Mouse (Mus musculus) cerebellum, adult 9-10 months (tissue): ENCODE measurements around the gene Ankrd23.
"Not testable (repeated sequence)": the region's sequence is repeated elsewhere in the genome, so short reads cannot be mapped to it uniquely, and the experiment has no call there.

Source experiments
- DNase-seq: peaks from one replicate; pipeline ENCODE4 v3.0.0; 2022

Ankrd23 gene

GRCm38 (mm10) chr1:36536783-36537182 is at the start of gene Ankrd23:
TSS of gene Ankrd23 (minus strand) at chr1:36536883.
- not testable (repeated sequence) for DNase-seq

DNA sequence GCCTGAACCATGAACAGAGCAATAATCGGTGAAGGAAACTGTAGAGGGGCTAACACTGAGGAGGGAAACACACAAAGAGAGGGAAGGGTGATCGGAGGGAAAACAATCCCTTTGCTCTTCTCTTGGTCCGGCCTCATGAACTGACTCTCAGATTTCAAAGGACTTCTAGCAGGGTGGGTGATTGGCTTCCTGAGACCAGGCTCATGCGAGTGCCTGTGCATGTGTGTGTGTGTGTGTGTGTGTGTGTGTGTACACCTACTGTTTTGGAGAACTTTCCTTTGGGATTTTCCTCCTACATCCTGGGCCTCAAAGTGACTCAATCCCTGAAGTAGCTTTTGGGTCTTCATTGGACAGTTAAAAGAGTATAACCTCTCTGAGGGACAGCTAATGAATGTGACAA is 49.6 kb upstream of the Ankrd23 start:
- no peak for DNase-seq

- DNase-seq: no peak
Measured at GRCm38 (mm10) chr1:36583408-36584116, 46.9 kb upstream of the Ankrd23 start.

GRCm38 (mm10) chr1:36582211-36582610 is 45.5 kb upstream of the Ankrd23 start:
- DNase-seq: no peak

GRCm38 (mm10) chr1:36581260-36581659 is 44.6 kb upstream of the Ankrd23 start:
- peak; percentile 64 for DNase-seq

GRCm38 (mm10) chr1:36580384-36581207 is 43.9 kb upstream of the Ankrd23 start:
- DNase-seq: peak; percentile 83

- no peak for DNase-seq
Measured at GRCm38 (mm10) chr1:36579974-36580383, 43.3 kb upstream of the Ankrd23 start.

DNA sequence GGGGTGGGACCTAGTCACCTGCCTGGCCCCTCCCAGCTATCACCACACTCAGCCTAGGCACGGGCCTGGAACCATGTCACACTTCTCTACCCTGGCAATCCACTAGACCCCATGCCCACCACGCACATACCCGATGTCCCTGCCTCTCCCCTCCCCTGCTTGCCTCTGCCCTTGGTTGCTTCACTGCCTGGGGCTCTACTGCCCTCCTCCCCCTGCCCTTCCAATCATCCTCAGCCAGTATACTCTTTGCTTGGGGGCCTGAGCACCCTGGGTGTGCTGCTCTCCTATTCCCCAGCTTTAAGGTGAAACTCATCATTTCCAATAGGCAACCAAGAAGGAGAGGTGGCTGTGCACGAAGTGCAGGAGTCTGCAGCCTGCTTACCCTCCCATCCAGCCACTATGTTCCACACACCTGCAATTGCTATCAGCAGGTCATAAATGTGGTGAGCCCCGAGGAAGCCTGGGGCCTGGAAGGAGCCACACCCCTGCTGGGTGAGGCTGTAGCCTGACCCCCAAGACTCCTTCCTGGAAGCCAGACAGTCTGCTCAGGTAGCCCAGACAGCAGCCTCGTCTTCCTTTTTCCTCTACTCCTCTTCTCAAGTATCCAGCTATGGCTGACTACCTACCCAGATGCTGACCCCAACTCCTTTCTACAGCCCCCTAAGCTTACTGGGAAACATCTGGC is 40.5 kb upstream of the Ankrd23 start:
- DNase-seq: no peak

GRCm38 (mm10) chr1:36575347-36575746 is 38.7 kb upstream of the Ankrd23 start:
- no peak for DNase-seq

GRCm38 (mm10) chr1:36574196-36574955 is 37.7 kb upstream of the Ankrd23 start:
- no peak for DNase-seq

GRCm38 (mm10) chr1:36573524-36573923 is 36.8 kb upstream of the Ankrd23 start:
- no peak for DNase-seq

GRCm38 (mm10) chr1:36572709-36573108 is 36.0 kb upstream of the Ankrd23 start:
- no peak for DNase-seq

- DNase-seq: no peak
Measured at GRCm38 (mm10) chr1:36572140-36572700, 35.5 kb upstream of the Ankrd23 start.

GRCm38 (mm10) chr1:36571627-36572026 is 34.9 kb upstream of the Ankrd23 start:
- no peak for DNase-seq

DNA sequence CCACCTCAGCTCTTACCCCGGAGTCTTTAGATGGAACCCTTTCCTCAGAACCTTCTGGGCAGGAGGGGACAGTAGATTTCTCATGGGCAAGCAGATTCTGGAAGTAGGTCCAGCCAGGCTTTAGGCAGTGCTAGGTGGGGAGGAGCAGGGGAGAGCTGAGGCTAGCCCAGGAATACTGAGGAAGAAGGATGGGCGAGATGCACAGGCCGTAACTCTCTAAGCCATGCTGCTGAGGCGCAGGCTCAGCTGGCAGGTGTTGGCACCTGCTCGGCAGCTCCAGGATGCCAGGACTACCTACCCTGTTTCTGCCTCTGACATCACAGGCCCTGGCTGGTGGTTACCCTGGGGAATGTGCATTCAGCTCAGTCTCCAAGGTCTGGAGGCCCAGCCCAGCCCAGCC is 33.6 kb upstream of the Ankrd23 start:
- DNase-seq: no peak

GRCm38 (mm10) chr1:36569694-36570276 is 33.1 kb upstream of the Ankrd23 start:
- no peak for DNase-seq

DNA sequence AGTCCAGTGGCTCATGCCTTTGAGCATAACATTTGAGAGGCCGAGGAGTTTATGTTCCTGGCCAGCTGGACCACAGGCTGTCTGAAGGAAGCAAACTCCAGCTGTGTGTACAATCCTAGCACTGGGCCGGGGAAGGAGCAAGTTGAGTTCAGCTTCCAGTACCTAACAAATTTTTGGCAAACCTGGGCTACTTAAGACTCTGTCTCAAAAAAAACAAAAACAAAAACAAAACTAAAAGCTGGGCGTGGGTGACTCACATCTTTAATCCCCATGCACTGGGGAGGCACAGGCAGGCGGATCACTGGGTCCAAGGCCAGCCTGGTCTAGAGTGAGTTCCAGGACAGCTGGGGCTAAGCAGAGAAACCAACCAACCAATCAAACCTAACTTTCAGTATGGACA is 32.1 kb upstream of the Ankrd23 start:
- DNase-seq: no peak

- no peak for DNase-seq
Measured at GRCm38 (mm10) chr1:36567818-36568603, 31.3 kb upstream of the Ankrd23 start.

GRCm38 (mm10) chr1:36566425-36566824 is 29.7 kb upstream of the Ankrd23 start:
- DNase-seq: no peak

DNA sequence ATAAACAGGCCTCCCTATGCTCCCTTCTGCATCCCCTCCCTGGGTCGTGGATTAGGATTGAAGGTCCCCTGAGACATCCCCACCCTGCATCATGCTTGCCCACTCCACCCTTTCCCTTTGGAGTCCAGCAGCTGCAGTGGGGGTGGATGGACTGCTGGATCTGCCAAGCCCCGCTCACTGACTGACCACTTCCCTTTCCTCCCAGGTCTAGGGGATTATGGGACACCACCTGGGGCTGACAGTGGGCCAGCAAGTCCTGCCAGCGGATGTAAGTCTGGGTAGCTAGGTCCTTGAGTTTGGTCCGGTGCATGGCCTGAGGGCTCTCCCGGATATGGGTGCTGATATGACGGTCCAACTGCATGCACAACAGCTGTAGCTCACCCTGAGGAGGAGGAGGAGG is 27.4 kb upstream of the Ankrd23 start:
- no peak for DNase-seq

DNA sequence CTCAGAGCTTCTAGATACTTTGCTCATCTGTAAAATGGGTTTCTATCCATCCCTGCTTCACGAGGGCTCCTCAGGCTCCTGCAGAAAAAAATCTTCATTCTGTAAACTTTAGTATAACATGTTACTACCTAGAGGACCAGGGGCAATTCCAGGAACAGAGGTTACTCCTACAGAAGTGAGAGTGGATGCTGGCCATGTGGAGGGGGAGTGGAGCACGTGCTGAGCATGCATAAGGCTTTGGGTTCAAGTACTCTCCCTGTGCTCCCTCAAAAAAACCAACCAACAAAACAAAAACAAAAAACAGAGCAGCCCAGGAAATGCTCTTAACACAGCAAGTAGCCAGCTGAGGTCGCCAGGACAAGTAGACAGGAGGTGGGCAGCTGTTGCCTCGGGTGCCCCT is 26.9 kb upstream of the Ankrd23 start:
- DNase-seq: no peak
